Mouse (Mus musculus) bone marrow, adult 2 months (tissue): ENCODE data around the gene 1700056E22Rik.

ENCODE experiments used
- CTCF ChIP-seq: fragments of 200-500 bp; IDR thresholded peaks from 2 replicates; pipeline ENCODE4 v1.5.1; 2011; ENCODE audit warnings: low read length, control low read depth; ENCODE audit not compliant: control insufficient read depth, insufficient read depth
- POLR2A ChIP-seq: fragments of 200-500 bp; IDR thresholded peaks from 2 replicates; pipeline ENCODE4 v1.6.1; 2011; ENCODE audit warnings: low read depth, mild to moderate bottlenecking, control low read depth, low read length, borderline replicate concordance; ENCODE audit not compliant: control insufficient read depth

- TF ChIP-seq CTCF = no peak
- TF ChIP-seq POLR2A = no peak
Observed at GRCm38 (mm10) chr1:184019042-184019721, 14.9 kb downstream of the 1700056E22Rik start.
